Mouse (Mus musculus) C2C12 (cell line): ENCODE measurements around the gene Mmp24.

Experiments used
- CEBPB ChIP-seq: IDR thresholded peaks from one replicate; pipeline ENCODE4 v1.6.1; 2011; ENCODE audit warnings: low read depth, mild to moderate bottlenecking, control low read depth, moderate library complexity
- CTCF ChIP-seq: IDR thresholded peaks from one replicate; pipeline ENCODE4 v1.5.1; 2011; ENCODE audit not compliant: control insufficient read depth, insufficient read depth, insufficient read length
- MAX ChIP-seq: IDR thresholded peaks from one replicate; pipeline ENCODE4 v1.6.1; 2011; ENCODE audit warnings: mild to moderate bottlenecking, control low read depth
- MYOD1 ChIP-seq: IDR thresholded peaks from one replicate; pipeline ENCODE4 v1.6.1; 2011; ENCODE audit warnings: low read depth; ENCODE audit not compliant: control insufficient read depth, insufficient read length
- USF1 ChIP-seq: IDR thresholded peaks from one replicate; pipeline ENCODE4 v1.6.1; 2011; ENCODE audit warnings: low read depth, mild to moderate bottlenecking, control low read depth, moderate library complexity

DNA sequence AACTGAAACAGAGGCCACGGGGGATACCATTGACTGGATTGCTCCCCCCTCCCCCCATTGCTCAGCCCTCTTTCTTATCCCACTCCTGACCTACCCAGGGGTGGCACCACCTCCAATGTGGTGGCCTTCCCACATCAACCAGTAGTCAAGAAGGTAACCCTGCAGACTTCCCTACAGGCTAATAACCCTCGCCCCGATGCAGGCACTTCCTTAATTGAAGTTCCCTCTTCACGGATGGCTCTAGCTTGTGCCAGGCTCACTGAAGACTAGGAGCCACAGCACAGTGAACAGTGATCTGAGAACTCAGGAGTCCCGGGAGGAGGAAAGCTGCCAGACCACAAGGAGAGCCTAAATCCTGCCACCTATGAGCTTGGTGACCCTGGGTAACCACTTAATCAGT, 11.8 kb downstream of the Mmp24 start:
- TF ChIP-seq CTCF (no peak), CEBPB (no peak), USF1 (no peak), MAX (no peak), MYOD1 (no peak)
